Mouse (Mus musculus) megakaryocyte, embryonic 14.5 days (primary cell): ENCODE measurements around the gene Adsl.

Experiments
- FLI1 ChIP-seq: IDR thresholded peaks from 2 replicates; pipeline ENCODE4 v1.6.1; 2012; ENCODE audit warnings: low read length, inconsistent platforms, mixed read lengths
- GATA1 ChIP-seq: IDR thresholded peaks from 3 replicates; pipeline ENCODE4 v1.6.1; 2012; ENCODE audit warnings: mixed read lengths, low read length, inconsistent platforms, borderline replicate concordance

GRCm38 (mm10) chr15:80955836-80956438, 7.6 kb downstream of the Adsl start:
- TF ChIP-seq GATA1 (no peak), FLI1 (no peak)
